Mouse (Mus musculus): Measurements from ENCODE around the gene Sash1.
A peak's percentile ranks its signal among the peaks of the same experiment; 100 is the strongest.

The Sash1 gene

GRCm38 (mm10) chr10:8795336-8795735 lies 90.5 kb downstream of the Sash1 start:
- no peak for DNase-seq (ENCODE audit: low read depth, low spot score)

- DNase-seq (ENCODE audit: low read depth, low spot score) = no peak
Observed at GRCm38 (mm10) chr10:8792412-8792811, 93.5 kb downstream of the Sash1 start.

- DNase-seq (ENCODE audit: low read depth, low spot score) = no peak
Observed at GRCm38 (mm10) chr10:8789096-8789495, 96.8 kb downstream of the Sash1 start.

- DNase-seq (ENCODE audit: low read depth, low spot score) = no peak
Observed at GRCm38 (mm10) chr10:8787221-8787620, 98.6 kb downstream of the Sash1 start.

- no peak for DNase-seq (ENCODE audit: low read depth, low spot score)
Observed at GRCm38 (mm10) chr10:8785451-8786145, 100.3 kb downstream of the Sash1 start.

GRCm38 (mm10) chr10:8781876-8782372 lies 103.9 kb downstream of the Sash1 start:
- no peak for DNase-seq (ENCODE audit: low read depth, low spot score)

- no peak for DNase-seq (ENCODE audit: low read depth, low spot score)
Observed at GRCm38 (mm10) chr10:8779842-8780241, 106.0 kb downstream of the Sash1 start.

GRCm38 (mm10) chr10:8778845-8779244 lies 107.0 kb downstream of the Sash1 start:
- DNase-seq (ENCODE audit: low read depth, low spot score) = no peak

GRCm38 (mm10) chr10:8777552-8778253 lies 108.2 kb downstream of the Sash1 start:
- no peak for DNase-seq (ENCODE audit: low read depth, low spot score)

- no peak for DNase-seq (ENCODE audit: low read depth, low spot score)
Observed at GRCm38 (mm10) chr10:8776791-8777190, 109.1 kb downstream of the Sash1 start.

- DNase-seq (ENCODE audit: low read depth, low spot score) = no peak
Observed at GRCm38 (mm10) chr10:8775794-8776193, 110.1 kb downstream of the Sash1 start.

GRCm38 (mm10) chr10:8772464-8773209 lies 113.2 kb downstream of the Sash1 start:
- DNase-seq (ENCODE audit: low read depth, low spot score) = no peak

GRCm38 (mm10) chr10:8770931-8771653 lies 114.8 kb downstream of the Sash1 start:
- no peak for DNase-seq (ENCODE audit: low read depth, low spot score)

GRCm38 (mm10) chr10:8768654-8769053 lies 117.2 kb downstream of the Sash1 start:
- no peak for DNase-seq (ENCODE audit: low read depth, low spot score)

- no peak for DNase-seq (ENCODE audit: low read depth, low spot score)
Observed at GRCm38 (mm10) chr10:8767381-8767780, 118.5 kb downstream of the Sash1 start.

- no peak for DNase-seq (ENCODE audit: low read depth, low spot score)
Observed at GRCm38 (mm10) chr10:8765922-8766522, 119.8 kb downstream of the Sash1 start.

- DNase-seq (ENCODE audit: low read depth, low spot score) = no peak
Observed at GRCm38 (mm10) chr10:8762771-8763170, 123.1 kb downstream of the Sash1 start.

- no peak for DNase-seq (ENCODE audit: low read depth, low spot score)
Observed at GRCm38 (mm10) chr10:8762209-8762701, 123.6 kb downstream of the Sash1 start.

GRCm38 (mm10) chr10:8761656-8762055 lies 124.2 kb downstream of the Sash1 start:
- peak; percentile 60 for DNase-seq (ENCODE audit: low read depth, low spot score)

GRCm38 (mm10) chr10:8760598-8760997 lies 125.3 kb downstream of the Sash1 start:
- peak; percentile 50 for DNase-seq (ENCODE audit: low read depth, low spot score)

GRCm38 (mm10) chr10:8759228-8759627 lies 126.6 kb downstream of the Sash1 start:
- no peak for DNase-seq (ENCODE audit: low read depth, low spot score)

Data from telencephalon, adult 2 months (tissue).